10 mouse cellular contexts compared by ENCODE assay signal in the genomic region with DNA sequence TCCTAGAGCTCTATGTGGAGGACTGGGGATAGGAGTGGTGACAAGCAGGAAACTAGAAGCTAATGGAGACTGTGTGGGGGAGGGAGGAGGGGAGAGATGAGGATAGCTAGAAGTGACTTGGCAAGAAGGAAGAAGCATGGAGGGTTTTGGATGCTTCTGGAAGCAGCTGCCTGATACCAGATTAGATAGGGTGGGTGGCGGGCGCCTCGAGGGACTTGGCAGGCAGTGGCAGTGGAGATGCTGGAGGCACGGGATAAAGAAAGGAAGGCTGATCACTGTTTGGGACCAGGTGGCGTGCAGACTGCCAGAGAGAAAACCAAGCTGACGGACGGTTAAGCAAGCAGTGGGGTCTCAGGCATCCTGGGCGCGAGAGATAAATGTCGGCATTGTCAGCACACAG. TPM values are rescaled to one million over a fixed set of nuclear protein-coding genes. Genes with fewer than 3 reads are reported as not detected.
DNase-seq lines count a peak whose midpoint lies in the region; ATAC-seq and TF ChIP-seq lines count a peak whose summit lies in the region.
"Had no signal": no experiment of that assay in that cellular context is flagged by ENCODE, and none has a peak within 500 bp of the region (broad histone marks: within the 10 kb centered on the region; RNA-seq: fewer than 3 reads in every experiment).

No protein-coding gene starts in this region.

- no peak for ATAC-seq in intestine, embryonic 15.5 days
- ATAC-seq in intestine, embryonic 16.5 days: no peak
- ATAC-seq in embryonic facial prominence, embryonic 14.5 days (ENCODE audit: low read depth): peak; percentile 11; the same call in 1 of the 2 replicates
- peak; percentile 57 for ATAC-seq in midbrain, embryonic 15.5 days (replicated peaks)
- no peak for ATAC-seq in erythroid progenitor cell, adult 5-6 weeks (replicated peaks; ENCODE audit: low FRiP score, poor library complexity, severe bottlenecking)

- H3K4me2 ChIP-seq in intestine, embryonic 15.5 days (replicated peaks): 0 out of 2 replicates have a peak overlapping the region, but pooled peaks have one; percentile 19
- no peak overlapping the region for H3K4me2 ChIP-seq in intestine, embryonic 16.5 days (ENCODE audit: low read depth, low read length)
- no peak overlapping the region for H3K4me2 ChIP-seq in embryonic facial prominence, embryonic 14.5 days (ENCODE audit: low read depth, low read length)
- peak overlapping the region; percentile 14 for H3K4me2 ChIP-seq in midbrain, embryonic 15.5 days
- H3K4me2 ChIP-seq: embryonic facial prominence, embryonic 15.5 days had no signal

- H3K27me3 ChIP-seq in intestine, embryonic 15.5 days (replicated peaks): no peaks in the 10 kb centered on the region
- H3K27me3 ChIP-seq in intestine, embryonic 16.5 days (replicated peaks; ENCODE audit: control insufficient read depth, insufficient read depth, low read length): no peaks in the 10 kb centered on the region
- H3K27me3 ChIP-seq in embryonic facial prominence, embryonic 14.5 days (replicated peaks; ENCODE audit: control insufficient read depth, insufficient read depth, low read length): no peaks in the 10 kb centered on the region
- H3K27me3 ChIP-seq in midbrain, embryonic 15.5 days (replicated peaks): no peaks in the 10 kb centered on the region
- H3K27me3 ChIP-seq: embryonic facial prominence, embryonic 15.5 days had no signal

- H3K4me3 ChIP-seq in intestine, embryonic 15.5 days (replicated peaks): no peak overlapping the region
- H3K4me3 ChIP-seq in intestine, embryonic 16.5 days (ENCODE audit: low read length): no peak overlapping the region
- H3K4me3 ChIP-seq in embryonic facial prominence, embryonic 14.5 days (ENCODE audit: low read depth, low read length): no peak overlapping the region
- no peak overlapping the region for H3K4me3 ChIP-seq in layer of hippocampus, adult 2 months
- no peak overlapping the region for H3K4me3 ChIP-seq in midbrain, embryonic 15.5 days
- H3K4me3 ChIP-seq: embryonic facial prominence, embryonic 15.5 days had no signal

- DNase-seq in embryonic facial prominence, embryonic 14.5 days (ENCODE audit: low spot score): no peak
- DNase-seq in layer of hippocampus, adult 2 months (ENCODE audit: low spot score in 2 of 2): peak; percentile 51 to 81
- no peak for DNase-seq in heart, adult 8-10 months (ENCODE audit: low spot score)
- no peak for DNase-seq in adrenal gland, postnatal 4 days (ENCODE audit: low spot score in 2 of 2)

- H3K9ac ChIP-seq in intestine, embryonic 15.5 days: no peak overlapping the region
- H3K9ac ChIP-seq in intestine, embryonic 16.5 days (ENCODE audit: low read depth, low read length): no peak overlapping the region
- no peak overlapping the region for H3K9ac ChIP-seq in embryonic facial prominence, embryonic 14.5 days (ENCODE audit: low read depth, low read length)
- no peak overlapping the region for H3K9ac ChIP-seq in midbrain, embryonic 15.5 days
- H3K9ac ChIP-seq: embryonic facial prominence, embryonic 15.5 days had no signal

- 45% methylated on average over 10 of the region's 10 CpGs for WGBS in intestine, embryonic 15.5 days
- WGBS in intestine, embryonic 16.5 days: 36% methylated on average over 10 of the region's 10 CpGs
- 20% methylated on average over 10 of the region's 10 CpGs for WGBS in embryonic facial prominence, embryonic 14.5 days
- WGBS in midbrain, embryonic 15.5 days: 11% methylated on average over 10 of the region's 10 CpGs

- no peak overlapping the region for H3K27ac ChIP-seq in intestine, embryonic 15.5 days
- no peak overlapping the region for H3K27ac ChIP-seq in intestine, embryonic 16.5 days (ENCODE audit: low read length)
- no peak overlapping the region for H3K27ac ChIP-seq in embryonic facial prominence, embryonic 14.5 days (replicated peaks; ENCODE audit: low read depth, low read length)
- H3K27ac ChIP-seq in layer of hippocampus, adult 2 months: no peak overlapping the region
- peak overlapping the region; percentile 30; the same call in 1 of the 2 replicates for H3K27ac ChIP-seq in midbrain, embryonic 15.5 days
- H3K27ac ChIP-seq: embryonic facial prominence, embryonic 15.5 days had no signal

- no peaks in the 10 kb centered on the region for H3K36me3 ChIP-seq in intestine, embryonic 15.5 days
- no peaks in the 10 kb centered on the region for H3K36me3 ChIP-seq in intestine, embryonic 16.5 days (ENCODE audit: control insufficient read depth, insufficient read depth, low read length)
- H3K36me3 ChIP-seq in embryonic facial prominence, embryonic 14.5 days (ENCODE audit: control insufficient read depth, insufficient read depth, low read length): no peaks in the 10 kb centered on the region
- no peaks in the 10 kb centered on the region for H3K36me3 ChIP-seq in midbrain, embryonic 15.5 days (replicated peaks)
- H3K36me3 ChIP-seq: embryonic facial prominence, embryonic 15.5 days had no signal

- H3K4me1 ChIP-seq in intestine, embryonic 15.5 days (replicated peaks): no peaks in the 10 kb centered on the region; the same call in 1 of the 2 replicates
- H3K4me1 ChIP-seq in intestine, embryonic 16.5 days (ENCODE audit: control insufficient read depth, insufficient read depth, low read length): 0 out of 2 replicates have a peak, but pooled peaks cover 3% of the 10 kb centered on the region
- no peaks in the 10 kb centered on the region for H3K4me1 ChIP-seq in embryonic facial prominence, embryonic 14.5 days (ENCODE audit: control insufficient read depth, insufficient read depth, low read length)
- H3K4me1 ChIP-seq in midbrain, embryonic 15.5 days: peaks cover 10% of the 10 kb centered on the region; the same call in 1 of the 2 replicates

- H3K9me3 ChIP-seq in intestine, embryonic 15.5 days: no peaks in the 10 kb centered on the region
- no peaks in the 10 kb centered on the region for H3K9me3 ChIP-seq in intestine, embryonic 16.5 days (ENCODE audit: control insufficient read depth, low read length)
- H3K9me3 ChIP-seq in embryonic facial prominence, embryonic 14.5 days (ENCODE audit: control insufficient read depth, low read length): no peaks in the 10 kb centered on the region
- H3K9me3 ChIP-seq in midbrain, embryonic 15.5 days: no peaks in the 10 kb centered on the region
- H3K9me3 ChIP-seq: embryonic facial prominence, embryonic 15.5 days had no signal

- no peak for TF ChIP-seq CTCF in layer of hippocampus, adult 2 months (conservative IDR thresholded peaks at IDR 0.05)

RNA-seq across cellular contexts. Expression of a gene that starts 2.3 kb away (rescaled TPM):
- 18.2 and 23.8 TPM in 2 replicates for polyA plus RNA-seq in intestine, embryonic 15.5 days (2015; fragmentation: Nextera tagmentation; extraction: Ambion mirVana)
- 34.8 and 45.4 TPM in 2 replicates for polyA plus RNA-seq in intestine, embryonic 16.5 days (2015; fragmentation: Nextera tagmentation; extraction: Ambion mirVana)
- not detected in 2 replicates for polyA plus RNA-seq in embryonic facial prominence, embryonic 14.5 days (2014; fragmentation: Nextera tagmentation; extraction: Ambion mirVana)
- total RNA-seq in layer of hippocampus, adult 2 months (2021): not detected
- 0.17 TPM in 1 of 2 replicates, not detected in the other for polyA plus RNA-seq in midbrain, embryonic 15.5 days (2015; fragmentation: Nextera tagmentation; extraction: Ambion mirVana)
- not detected for total RNA-seq in heart, adult 8-10 months (2022)
- not detected in 2 replicates for total RNA-seq in erythroid progenitor cell, adult 5-6 weeks (2015; ENCODE audit: low replicate concordance)
- not detected in 2 replicates for total RNA-seq in erythroid progenitor cell, adult 5-6 weeks (2017; ENCODE audit: low replicate concordance)
- total RNA-seq in adrenal gland, postnatal 4 days (2021): 1 to 10 TPM in 1 of 2 experiments, under 1 TPM in 1; 0.76 to 2.0 TPM

RNA-seq across cellular contexts. Expression of a gene that starts 9.7 kb away (rescaled TPM):
- not detected in 2 replicates for polyA plus RNA-seq in intestine, embryonic 15.5 days (2015; fragmentation: Nextera tagmentation; extraction: Ambion mirVana)
- not detected in 2 replicates for polyA plus RNA-seq in intestine, embryonic 16.5 days (2015; fragmentation: Nextera tagmentation; extraction: Ambion mirVana)
- polyA plus RNA-seq in embryonic facial prominence, embryonic 14.5 days (2014; fragmentation: Nextera tagmentation; extraction: Ambion mirVana): not detected in 2 replicates
- total RNA-seq in layer of hippocampus, adult 2 months (2021): not detected
- not detected in 2 replicates for polyA plus RNA-seq in midbrain, embryonic 15.5 days (2015; fragmentation: Nextera tagmentation; extraction: Ambion mirVana)
- total RNA-seq in heart, adult 8-10 months (2022): not detected
- not detected in 2 replicates for total RNA-seq in erythroid progenitor cell, adult 5-6 weeks (2015; ENCODE audit: low replicate concordance)
- total RNA-seq in erythroid progenitor cell, adult 5-6 weeks (2017; ENCODE audit: low replicate concordance): not detected in 2 replicates
- not detected for total RNA-seq in adrenal gland, postnatal 4 days (2021)
- total RNA-seq: liver, adult 2 months had no signal
- polyA plus RNA-seq: liver, adult 2 months had no signal

RNA-seq across cellular contexts. Expression of a gene that starts 38.4 kb away (rescaled TPM):
- polyA plus RNA-seq in intestine, embryonic 15.5 days (2015; fragmentation: Nextera tagmentation; extraction: Ambion mirVana): 2.7 and 8.5 TPM in 2 replicates
- 1.3 and 6.7 TPM in 2 replicates for polyA plus RNA-seq in intestine, embryonic 16.5 days (2015; fragmentation: Nextera tagmentation; extraction: Ambion mirVana)
- polyA plus RNA-seq in embryonic facial prominence, embryonic 14.5 days (2014; fragmentation: Nextera tagmentation; extraction: Ambion mirVana): 5.9 and 6.6 TPM in 2 replicates
- not detected for total RNA-seq in layer of hippocampus, adult 2 months (2021)
- polyA plus RNA-seq in midbrain, embryonic 15.5 days (2015; fragmentation: Nextera tagmentation; extraction: Ambion mirVana): 0.18 TPM in 1 of 2 replicates, not detected in the other
- under 1 TPM in 1 of 4 experiments, not detected in 3; 0.19 TPM for total RNA-seq in heart, adult 8-10 months (2022)
- not detected in 2 replicates for total RNA-seq in erythroid progenitor cell, adult 5-6 weeks (2015; ENCODE audit: low replicate concordance)
- total RNA-seq in erythroid progenitor cell, adult 5-6 weeks (2017; ENCODE audit: low replicate concordance): not detected in 2 replicates
- total RNA-seq in adrenal gland, postnatal 4 days (2021): 10 to 100 TPM in 1 of 2 experiments, 1 to 10 TPM in 1; 2.0 to 17.3 TPM
- total RNA-seq: liver, adult 2 months had no signal

RNA-seq across cellular contexts. Expression of a gene that starts 51.4 kb away (rescaled TPM):
- 3.3 and 3.5 TPM in 2 replicates for polyA plus RNA-seq in intestine, embryonic 15.5 days (2015; fragmentation: Nextera tagmentation; extraction: Ambion mirVana)
- polyA plus RNA-seq in intestine, embryonic 16.5 days (2015; fragmentation: Nextera tagmentation; extraction: Ambion mirVana): 3.0 and 3.5 TPM in 2 replicates
- polyA plus RNA-seq in embryonic facial prominence, embryonic 14.5 days (2014; fragmentation: Nextera tagmentation; extraction: Ambion mirVana): 3.3 and 3.4 TPM in 2 replicates
- 1 to 10 TPM; 1.1 to 1.6 TPM for total RNA-seq in layer of hippocampus, adult 2 months (2021)
- polyA plus RNA-seq in midbrain, embryonic 15.5 days (2015; fragmentation: Nextera tagmentation; extraction: Ambion mirVana): 20.0 and 21.9 TPM in 2 replicates
- under 1 TPM; 0.16 to 0.69 (median 0.33) TPM for total RNA-seq in heart, adult 8-10 months (2022)
- not detected in 2 replicates for total RNA-seq in erythroid progenitor cell, adult 5-6 weeks (2015; ENCODE audit: low replicate concordance)
- not detected in 2 replicates for total RNA-seq in erythroid progenitor cell, adult 5-6 weeks (2017; ENCODE audit: low replicate concordance)
- 10 to 100 TPM in 1 of 2 experiments, 1 to 10 TPM in 1; 8.1 to 12.1 TPM for total RNA-seq in adrenal gland, postnatal 4 days (2021)

Comparison
In these comparisons a context has a peak if more than half of its experiments do, and no peak if none do; other contexts are left out.
1. H3K4me2 ChIP-seq: peak in intestine, embryonic 15.5 days (single experiment) and midbrain, embryonic 15.5 days (single experiment); none in intestine, embryonic 16.5 days (single experiment) and embryonic facial prominence, embryonic 14.5 days (single experiment).
2. ATAC-seq: peak in embryonic facial prominence, embryonic 14.5 days (single experiment) and midbrain, embryonic 15.5 days (single experiment); none in intestine, embryonic 15.5 days (single experiment), intestine, embryonic 16.5 days (single experiment) and erythroid progenitor cell, adult 5-6 weeks (single experiment).
3. DNase-seq: peak in layer of hippocampus, adult 2 months (2 of 2); none in embryonic facial prominence, embryonic 14.5 days (single experiment), heart, adult 8-10 months (single experiment) and adrenal gland, postnatal 4 days (0 of 2).